Mouse (Mus musculus): ENCODE results near the gene Palm. TPM values are rescaled to one million over a fixed set of nuclear protein-coding genes. Genes with fewer than 3 reads are reported as not detected.

The Palm gene
- polyA plus RNA-seq, 1 experiment, result 53.3 TPM

- H3K4me1 ChIP-seq (ENCODE audit: control insufficient read depth, insufficient read depth, low read length), result peaks cover 3% of the 10 kb centered on the region
- no peaks in the 10 kb centered on the region for H3K27me3 ChIP-seq (ENCODE audit: control insufficient read depth, insufficient read depth, low read length, poor library complexity, severe bottlenecking)
- no peaks in the 10 kb centered on the region for H3K9me3 ChIP-seq (replicated peaks; ENCODE audit: control insufficient read depth, insufficient read depth, low read length, poor library complexity, severe bottlenecking)
- H3K4me3 ChIP-seq (ENCODE audit: low read depth, low read length), result no peak overlapping the region
- H3K9ac ChIP-seq (ENCODE audit: low read depth, poor library complexity, severe bottlenecking), result no peak overlapping the region
- no peak overlapping the region for H3K27ac ChIP-seq (ENCODE audit: insufficient read depth, low read length)
- no peaks in the 10 kb centered on the region for H3K36me3 ChIP-seq (ENCODE audit: control insufficient read depth, insufficient read depth, low read length, poor library complexity, severe bottlenecking)
- no peak for TF ChIP-seq CTCF (IDR thresholded peaks at IDR 0.05; ENCODE audit: low read depth, low read length)
- TF ChIP-seq EP300 (IDR thresholded peaks at IDR 0.05; ENCODE audit: insufficient read depth, low read depth, low read length), result 0 out of 2 replicates have a peak, but pooled peaks have one; percentile 53
Observed at GRCm38 (mm10) chr10:79797326-79797725, 4.0 kb downstream of the Palm start.

GRCm38 (mm10) chr10:79798289-79798928 lies 5.0 kb downstream of the Palm start:
- TF ChIP-seq CTCF (IDR thresholded peaks at IDR 0.05; ENCODE audit: low read depth, low read length) (no peak), EP300 (IDR thresholded peaks at IDR 0.05; ENCODE audit: insufficient read depth, low read depth, low read length) (no peak), POLR2A (IDR thresholded peaks at IDR 0.05; ENCODE audit: insufficient read depth, low read length) (no peak)
- H3K9me3 ChIP-seq (replicated peaks; ENCODE audit: control insufficient read depth, insufficient read depth, low read length, poor library complexity, severe bottlenecking), result no peaks in the 10 kb centered on the region
- H3K4me1 ChIP-seq (ENCODE audit: control insufficient read depth, insufficient read depth, low read length), result peaks cover 7% of the 10 kb centered on the region
- no peaks in the 10 kb centered on the region for H3K36me3 ChIP-seq (ENCODE audit: control insufficient read depth, insufficient read depth, low read length, poor library complexity, severe bottlenecking)
- no peak overlapping the region for H3K4me3 ChIP-seq (ENCODE audit: low read depth, low read length)
- H3K27ac ChIP-seq (ENCODE audit: insufficient read depth, low read length), result no peak overlapping the region
- H3K9ac ChIP-seq (ENCODE audit: low read depth, poor library complexity, severe bottlenecking), result no peak overlapping the region
- no peaks in the 10 kb centered on the region for H3K27me3 ChIP-seq (ENCODE audit: control insufficient read depth, insufficient read depth, low read length, poor library complexity, severe bottlenecking)

GRCm38 (mm10) chr10:79800508-79800907 lies 7.1 kb downstream of the Palm start:
- Histone ChIP-seq H3K9me3 (replicated peaks; ENCODE audit: control insufficient read depth, insufficient read depth, low read length, poor library complexity, severe bottlenecking) (no peaks in the 10 kb centered on the region), H3K27ac (ENCODE audit: insufficient read depth, low read length) (no peak overlapping the region), H3K4me1 (ENCODE audit: control insufficient read depth, insufficient read depth, low read length) (peaks cover 7% of the 10 kb centered on the region), H3K4me3 (ENCODE audit: low read depth, low read length) (no peak overlapping the region), H3K36me3 (ENCODE audit: control insufficient read depth, insufficient read depth, low read length, poor library complexity, severe bottlenecking) (no peaks in the 10 kb centered on the region), H3K27me3 (ENCODE audit: control insufficient read depth, insufficient read depth, low read length, poor library complexity, severe bottlenecking) (no peaks in the 10 kb centered on the region), H3K9ac (ENCODE audit: low read depth, poor library complexity, severe bottlenecking) (no peak overlapping the region)
- TF ChIP-seq EP300 (IDR thresholded peaks at IDR 0.05; ENCODE audit: insufficient read depth, low read depth, low read length) (no peak), POLR2A (IDR thresholded peaks at IDR 0.05; ENCODE audit: insufficient read depth, low read length) (no peak), CTCF (IDR thresholded peaks at IDR 0.05; ENCODE audit: low read depth, low read length) (no peak)

GRCm38 (mm10) chr10:79801837-79802236 lies 8.5 kb downstream of the Palm start:
- H3K27ac ChIP-seq (ENCODE audit: insufficient read depth, low read length), result no peak overlapping the region
- H3K9ac ChIP-seq (ENCODE audit: low read depth, poor library complexity, severe bottlenecking), result no peak overlapping the region
- no peaks in the 10 kb centered on the region for H3K27me3 ChIP-seq (ENCODE audit: control insufficient read depth, insufficient read depth, low read length, poor library complexity, severe bottlenecking)
- TF ChIP-seq CTCF (IDR thresholded peaks at IDR 0.05; ENCODE audit: low read depth, low read length) (no peak), EP300 (IDR thresholded peaks at IDR 0.05; ENCODE audit: insufficient read depth, low read depth, low read length) (no peak), POLR2A (IDR thresholded peaks at IDR 0.05; ENCODE audit: insufficient read depth, low read length) (no peak)
- peaks cover 7% of the 10 kb centered on the region for H3K4me1 ChIP-seq (ENCODE audit: control insufficient read depth, insufficient read depth, low read length)
- H3K4me3 ChIP-seq (ENCODE audit: low read depth, low read length), result no peak overlapping the region
- H3K9me3 ChIP-seq (replicated peaks; ENCODE audit: control insufficient read depth, insufficient read depth, low read length, poor library complexity, severe bottlenecking), result no peaks in the 10 kb centered on the region
- no peaks in the 10 kb centered on the region for H3K36me3 ChIP-seq (ENCODE audit: control insufficient read depth, insufficient read depth, low read length, poor library complexity, severe bottlenecking)

GRCm38 (mm10) chr10:79802331-79802971 lies 9.1 kb downstream of the Palm start:
- no peak for TF ChIP-seq CTCF (IDR thresholded peaks at IDR 0.05; ENCODE audit: low read depth, low read length)
- TF ChIP-seq EP300 (IDR thresholded peaks at IDR 0.05; ENCODE audit: insufficient read depth, low read depth, low read length), result peak; percentile 85
- no peaks in the 10 kb centered on the region for H3K9me3 ChIP-seq (replicated peaks; ENCODE audit: control insufficient read depth, insufficient read depth, low read length, poor library complexity, severe bottlenecking)
- no peaks in the 10 kb centered on the region for H3K36me3 ChIP-seq (ENCODE audit: control insufficient read depth, insufficient read depth, low read length, poor library complexity, severe bottlenecking)
- H3K4me1 ChIP-seq (ENCODE audit: control insufficient read depth, insufficient read depth, low read length), result peaks cover 7% of the 10 kb centered on the region
- H3K4me3 ChIP-seq (ENCODE audit: low read depth, low read length), result peak overlapping the region; percentile 17; the same call in 1 of the 2 replicates
- peak overlapping the region; percentile 5; the same call in 1 of the 2 replicates for H3K27ac ChIP-seq (ENCODE audit: insufficient read depth, low read length)
- H3K9ac ChIP-seq (ENCODE audit: low read depth, poor library complexity, severe bottlenecking), result no peak overlapping the region
- no peaks in the 10 kb centered on the region for H3K27me3 ChIP-seq (ENCODE audit: control insufficient read depth, insufficient read depth, low read length, poor library complexity, severe bottlenecking)

GRCm38 (mm10) chr10:79803716-79804323 lies 10.4 kb downstream of the Palm start:
- Histone ChIP-seq H3K27ac (ENCODE audit: insufficient read depth, low read length) (no peak overlapping the region), H3K4me1 (ENCODE audit: control insufficient read depth, insufficient read depth, low read length) (peaks cover 4% of the 10 kb centered on the region), H3K27me3 (ENCODE audit: control insufficient read depth, insufficient read depth, low read length, poor library complexity, severe bottlenecking) (no peaks in the 10 kb centered on the region), H3K36me3 (ENCODE audit: control insufficient read depth, insufficient read depth, low read length, poor library complexity, severe bottlenecking) (no peaks in the 10 kb centered on the region), H3K4me3 (ENCODE audit: low read depth, low read length) (no peak overlapping the region), H3K9ac (ENCODE audit: low read depth, poor library complexity, severe bottlenecking) (no peak overlapping the region), H3K9me3 (replicated peaks; ENCODE audit: control insufficient read depth, insufficient read depth, low read length, poor library complexity, severe bottlenecking) (no peaks in the 10 kb centered on the region)
- TF ChIP-seq POLR2A (IDR thresholded peaks at IDR 0.05; ENCODE audit: insufficient read depth, low read length) (no peak), EP300 (IDR thresholded peaks at IDR 0.05; ENCODE audit: insufficient read depth, low read depth, low read length) (no peak), CTCF (IDR thresholded peaks at IDR 0.05; ENCODE audit: low read depth, low read length) (no peak)

Data from ES-Bruce4 (cell line).